Mouse (Mus musculus) Muller cell, postnatal 12 days (primary cell): ENCODE measurements around the gene Tprn.

ENCODE experiments used
- DNase-seq: peaks from one replicate; pipeline ENCODE4 v3.0.0-alpha.2; 2015; ENCODE audit errors: inconsistent ontology term

The Tprn gene

GRCm38 (mm10) chr2:25292856-25293255, 30.4 kb downstream of the Tprn start:
- peak; percentile 72 for DNase-seq

- no peak for DNase-seq
Measured at GRCm38 (mm10) chr2:25293706-25294105, 31.3 kb downstream of the Tprn start.

GRCm38 (mm10) chr2:25297093-25297492, 34.7 kb downstream of the Tprn start:
- no peak for DNase-seq

- DNase-seq = no peak
Measured at GRCm38 (mm10) chr2:25298046-25298445, 35.6 kb downstream of the Tprn start.

- no peak for DNase-seq
Measured at GRCm38 (mm10) chr2:25303452-25303851, 41.0 kb downstream of the Tprn start.

- no peak for DNase-seq
Measured at GRCm38 (mm10) chr2:25303931-25304656, 41.7 kb downstream of the Tprn start.

GRCm38 (mm10) chr2:25304657-25305541, 42.5 kb downstream of the Tprn start:
- peak; percentile 53 for DNase-seq

- no peak for DNase-seq
Measured at GRCm38 (mm10) chr2:25305587-25306359, 43.4 kb downstream of the Tprn start.

GRCm38 (mm10) chr2:25310180-25310579, 47.8 kb downstream of the Tprn start:
- no peak for DNase-seq

GRCm38 (mm10) chr2:25310969-25311368, 48.6 kb downstream of the Tprn start:
- DNase-seq = no peak

- no peak for DNase-seq
Measured at GRCm38 (mm10) chr2:25311491-25311891, 49.1 kb downstream of the Tprn start.

- DNase-seq = no peak
Measured at GRCm38 (mm10) chr2:25318119-25318966, 55.9 kb downstream of the Tprn start.

GRCm38 (mm10) chr2:25318971-25319773, 56.8 kb downstream of the Tprn start, which contains the start of gene Grin1:
TSS of gene Grin1 (minus strand) at chr2:25319187.
- peak; percentile 77 for DNase-seq
